Mouse (Mus musculus): ENCODE results near the gene 2610001J05Rik. TPM values are rescaled to one million over a fixed set of nuclear protein-coding genes. Genes with fewer than 3 reads are reported as not detected.

Gene 2610001J05Rik
- 10 to 100 TPM; 14.2 to 95.5 (median 37.2) TPM for total RNA-seq (2018; cell fraction: chromatin; rRNA removed)
- total RNA-seq (2018; cell fraction: cytosol; rRNA removed), result 10 to 100 TPM; 71.8 to 99.5 (median 83.0) TPM
- 100 to 1,000 TPM in 11 of 26 experiments, 10 to 100 TPM in 15; 53.5 to 180 (median 96.1) TPM for total RNA-seq (2018; cell fraction: nucleus; rRNA removed)
- polyA plus RNA-seq (2018), result 63.4 to 125 TPM (median 90.9 TPM) in 3 replicates

GRCm38 (mm10) chr6:13870919-13871624 lies at the start of gene 2610001J05Rik:
Gene 2610001J05Rik, minus strand, starts transcription at chr6:13871518.
- Histone ChIP-seq H3K79me2 (ENCODE audit: inconsistent target) (peaks cover 25% of the 10 kb centered on the region), H3K27ac (peak within 1 kb of the TSS; percentile 99)

GRCm38 (mm10) chr6:13909762-13910537 lies 38.6 kb upstream of the 2610001J05Rik start:
- no peak overlapping the region for H3K27ac ChIP-seq
- 93% methylated on average over 10 of the region's 10 CpGs for WGBS (ENCODE audit: missing documents)
- H3K79me2 ChIP-seq (ENCODE audit: inconsistent target), result no peaks in the 10 kb centered on the region
- H3K36me3 ChIP-seq (ENCODE audit: inconsistent target), result no peaks in the 10 kb centered on the region
- no peak overlapping the region for H3K4me3 ChIP-seq (ENCODE audit: inconsistent target)

More at GRCm38 (mm10) chr6:13870919-13871624, at the start of gene 2610001J05Rik:
- peak within 1 kb of the TSS; percentile 75 for H3K4me3 ChIP-seq (ENCODE audit: inconsistent target)
- peaks cover 9% of the 10 kb centered on the region for H3K36me3 ChIP-seq (ENCODE audit: inconsistent target)
- WGBS (ENCODE audit: missing documents), result under 1% methylated on average over 19 of the region's 19 CpGs

GRCm38 (mm10) chr6:13902941-13903627 lies 31.8 kb upstream of the 2610001J05Rik start:
- Histone ChIP-seq H3K27ac (no peak overlapping the region), H3K4me3 (ENCODE audit: inconsistent target) (no peak overlapping the region), H3K36me3 (ENCODE audit: inconsistent target) (no peaks in the 10 kb centered on the region), H3K79me2 (ENCODE audit: inconsistent target) (no peaks in the 10 kb centered on the region)
- 91% methylated on average over 5 of the region's 5 CpGs for WGBS (ENCODE audit: missing documents)

DNA sequence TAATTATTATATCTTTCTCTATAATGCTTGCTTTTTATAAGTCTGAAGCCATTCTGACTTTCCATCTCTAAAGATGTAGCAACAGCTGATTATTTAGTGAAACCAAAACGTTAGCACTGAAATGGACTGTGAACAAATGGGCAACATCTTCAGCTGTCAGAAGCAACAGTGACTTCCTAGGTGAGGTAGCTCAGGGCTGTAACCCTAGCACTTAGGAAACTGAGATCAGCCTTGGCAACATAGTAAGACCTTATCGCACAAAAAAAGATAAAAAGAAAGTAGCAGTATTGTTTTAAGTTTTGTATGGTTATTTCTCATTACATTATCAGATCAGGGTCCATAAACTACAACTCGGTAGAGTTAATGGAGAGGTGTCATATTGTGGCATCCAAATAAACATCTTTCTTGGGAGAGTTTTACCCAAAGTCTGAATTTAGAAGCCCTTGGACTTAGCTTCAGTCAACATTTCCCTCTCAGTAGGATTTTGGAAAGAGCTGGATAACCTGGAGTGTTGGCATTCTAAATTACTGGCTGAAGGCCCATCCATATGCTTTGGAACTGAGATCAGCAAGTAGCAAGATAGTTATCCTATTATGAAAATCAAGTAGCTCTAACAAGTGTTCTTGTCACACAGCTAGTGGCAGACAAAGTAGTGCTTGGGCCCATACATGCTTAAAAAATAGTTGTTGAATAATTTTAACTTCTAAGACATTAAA lies 13.7 kb upstream of the 2610001J05Rik start:
- 94% methylated on average over 3 of the region's 3 CpGs for WGBS (ENCODE audit: missing documents)
- no peaks in the 10 kb centered on the region for H3K79me2 ChIP-seq (ENCODE audit: inconsistent target)
- H3K27ac ChIP-seq, result no peak overlapping the region
- H3K4me3 ChIP-seq (ENCODE audit: inconsistent target), result no peak overlapping the region
- H3K36me3 ChIP-seq (ENCODE audit: inconsistent target), result no peaks in the 10 kb centered on the region

DNA sequence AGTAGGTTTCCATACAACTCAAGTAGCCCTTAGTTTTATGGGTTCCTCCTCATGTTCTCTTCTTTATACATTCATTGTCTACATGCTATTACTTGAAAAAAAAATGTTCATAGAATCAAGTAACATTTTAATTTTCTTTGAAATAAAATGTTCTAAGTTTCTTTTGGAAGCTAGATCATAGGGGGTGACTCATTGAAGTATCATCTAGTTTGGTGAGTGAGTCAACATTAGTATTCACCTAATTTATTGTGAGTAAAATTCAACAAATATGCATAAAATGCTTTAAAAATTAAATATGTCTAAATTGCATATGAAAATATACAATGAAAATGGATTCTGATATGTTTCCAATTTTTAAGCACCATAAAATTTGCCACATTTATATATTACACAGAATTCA lies 11.6 kb upstream of the 2610001J05Rik start:
- Histone ChIP-seq H3K36me3 (ENCODE audit: inconsistent target) (no peaks in the 10 kb centered on the region), H3K79me2 (ENCODE audit: inconsistent target) (no peaks in the 10 kb centered on the region), H3K27ac (no peak overlapping the region), H3K4me3 (ENCODE audit: inconsistent target) (no peak overlapping the region)

- Histone ChIP-seq H3K4me3 (ENCODE audit: inconsistent target) (no peak overlapping the region), H3K27ac (peak overlapping the region; percentile 99), H3K36me3 (ENCODE audit: inconsistent target) (no peaks in the 10 kb centered on the region), H3K79me2 (ENCODE audit: inconsistent target) (peaks cover 22% of the 10 kb centered on the region)
- 5% methylated on average over 2 of the region's 2 CpGs for WGBS (ENCODE audit: missing documents)
Observed at GRCm38 (mm10) chr6:13873959-13874358, 2.6 kb upstream of the 2610001J05Rik start.

DNA sequence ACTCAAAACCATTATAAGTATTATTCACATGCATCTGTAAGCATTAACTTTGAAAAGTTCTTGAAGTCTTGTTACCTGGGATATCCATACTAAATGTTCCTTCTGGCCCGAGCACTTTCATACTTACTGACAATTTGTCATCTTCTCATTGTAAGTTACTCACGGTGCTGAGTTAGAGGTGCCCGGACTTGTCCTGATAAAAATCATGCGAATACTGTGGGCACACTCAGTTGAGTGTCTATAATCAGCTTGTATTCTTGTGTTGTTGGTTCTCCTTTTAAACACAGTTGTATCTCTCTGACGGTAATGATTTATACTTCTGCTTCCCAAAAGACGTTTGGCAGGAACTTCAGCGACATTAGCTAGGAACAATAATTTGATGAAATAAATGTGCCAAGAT lies 758 bp upstream of the 2610001J05Rik start:
- peaks cover 9% of the 10 kb centered on the region for H3K36me3 ChIP-seq (ENCODE audit: inconsistent target)
- 27% methylated on average over 7 of the region's 7 CpGs for WGBS (ENCODE audit: missing documents)
- peak overlapping the region; percentile 75 for H3K4me3 ChIP-seq (ENCODE audit: inconsistent target)
- peaks cover 25% of the 10 kb centered on the region for H3K79me2 ChIP-seq (ENCODE audit: inconsistent target)
- peak overlapping the region; percentile 99 for H3K27ac ChIP-seq

GRCm38 (mm10) chr6:13871625-13871958 lies 274 bp upstream of the 2610001J05Rik start:
- Histone ChIP-seq H3K27ac (peak overlapping the region; percentile 99), H3K36me3 (ENCODE audit: inconsistent target) (peaks cover 9% of the 10 kb centered on the region), H3K79me2 (ENCODE audit: inconsistent target) (peaks cover 25% of the 10 kb centered on the region), H3K4me3 (ENCODE audit: inconsistent target) (peak overlapping the region; percentile 75)
- 3% methylated on average over 7 of the region's 7 CpGs for WGBS (ENCODE audit: missing documents)

DNA sequence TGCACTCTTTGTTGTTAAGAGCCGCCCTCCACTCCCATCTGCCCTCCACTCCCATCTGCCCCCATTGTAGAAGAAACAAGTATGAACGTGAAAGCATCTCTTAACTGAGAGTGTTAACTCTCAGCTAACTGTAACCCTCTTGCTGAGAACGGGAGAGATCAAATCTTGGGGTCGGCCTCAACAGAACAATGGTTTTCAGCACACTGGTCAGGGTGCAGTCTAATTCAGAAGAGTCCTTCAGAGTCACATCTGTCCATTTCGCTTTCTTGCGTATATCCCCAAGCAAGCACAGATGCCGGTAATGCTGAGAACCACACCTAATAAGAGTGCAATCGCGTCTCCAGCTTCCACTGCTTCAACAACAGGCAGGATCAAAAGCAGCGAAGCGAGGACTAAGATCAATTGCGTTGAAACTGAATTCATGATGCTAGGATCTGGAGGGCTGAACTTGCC lies 1.0 kb downstream of the 2610001J05Rik start:
- peaks cover 25% of the 10 kb centered on the region for H3K79me2 ChIP-seq (ENCODE audit: inconsistent target)
- H3K36me3 ChIP-seq (ENCODE audit: inconsistent target), result peaks cover 9% of the 10 kb centered on the region
- peak overlapping the region; percentile 75 for H3K4me3 ChIP-seq (ENCODE audit: inconsistent target)
- 53% methylated on average over 12 of the region's 12 CpGs for WGBS (ENCODE audit: missing documents)
- H3K27ac ChIP-seq, result peak overlapping the region; percentile 99

DNA sequence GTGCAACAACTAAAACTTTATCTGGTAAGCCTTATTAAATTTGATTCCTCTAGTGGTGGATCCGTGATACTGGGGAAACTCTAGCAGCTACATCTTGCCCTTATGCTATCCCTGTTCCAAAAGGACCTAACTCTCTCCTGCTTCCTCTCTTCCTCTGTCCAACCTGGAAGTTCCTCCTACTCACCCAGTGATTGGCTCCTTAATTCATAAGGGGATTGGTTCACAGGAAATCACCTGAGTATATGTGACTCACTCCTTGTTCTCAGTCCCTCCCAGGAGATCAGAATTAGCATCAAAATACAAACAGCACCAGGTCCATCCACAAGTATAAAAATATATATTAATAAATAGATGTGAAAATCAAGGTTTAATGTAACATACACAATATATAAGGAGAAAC lies 10.7 kb downstream of the 2610001J05Rik start:
- no peak overlapping the region for H3K27ac ChIP-seq
- 88% methylated on average over 1 of the region's 1 CpGs for WGBS (ENCODE audit: missing documents)
- no peaks in the 10 kb centered on the region for H3K36me3 ChIP-seq (ENCODE audit: inconsistent target)
- H3K4me3 ChIP-seq (ENCODE audit: inconsistent target), result no peak overlapping the region
- no peaks in the 10 kb centered on the region for H3K79me2 ChIP-seq (ENCODE audit: inconsistent target)

DNA sequence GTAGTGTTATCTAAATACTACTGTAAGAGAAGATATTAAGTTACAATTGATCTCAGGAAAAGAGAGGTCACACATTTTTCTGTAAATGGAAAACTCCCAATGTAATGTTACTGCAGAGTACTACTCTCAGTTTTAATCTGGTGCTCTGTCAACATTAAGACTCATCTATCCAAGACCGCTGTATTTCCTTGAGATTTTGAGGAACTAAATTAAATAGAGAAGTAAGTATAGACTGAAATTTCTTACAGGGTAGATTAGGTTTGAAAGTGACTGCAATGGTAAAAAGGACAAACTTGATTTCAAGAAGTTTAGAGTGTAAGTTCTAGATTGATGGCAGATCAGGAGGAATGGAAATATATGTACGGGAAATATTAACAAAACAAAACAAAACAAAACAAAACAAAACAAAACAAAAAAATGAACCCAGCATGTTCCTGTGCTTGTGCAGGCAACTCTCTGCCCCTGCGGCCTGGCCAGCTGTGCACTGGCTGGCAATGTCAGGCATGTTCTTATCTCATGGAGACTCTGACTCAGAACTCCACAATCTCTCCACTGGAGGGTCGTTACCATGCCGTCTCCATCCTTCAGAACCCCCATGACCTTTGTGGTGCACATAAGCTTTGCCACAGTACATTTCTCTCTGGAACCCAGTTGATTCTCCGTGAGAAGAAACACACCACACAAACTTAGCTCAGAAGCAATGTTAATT lies 11.3 kb downstream of the 2610001J05Rik start:
- H3K27ac ChIP-seq, result no peak overlapping the region
- no peaks in the 10 kb centered on the region for H3K79me2 ChIP-seq (ENCODE audit: inconsistent target)
- no peaks in the 10 kb centered on the region for H3K36me3 ChIP-seq (ENCODE audit: inconsistent target)
- WGBS (ENCODE audit: missing documents), result 65% methylated on average over 6 of the region's 6 CpGs
- no peak overlapping the region for H3K4me3 ChIP-seq (ENCODE audit: inconsistent target)

GRCm38 (mm10) chr6:13854230-13854629 lies 17.1 kb downstream of the 2610001J05Rik start:
- Histone ChIP-seq H3K27ac (no peak overlapping the region), H3K79me2 (ENCODE audit: inconsistent target) (no peaks in the 10 kb centered on the region), H3K4me3 (ENCODE audit: inconsistent target) (no peak overlapping the region), H3K36me3 (ENCODE audit: inconsistent target) (no peaks in the 10 kb centered on the region)
- WGBS (ENCODE audit: missing documents), result 55% methylated on average over 6 of the region's 11 CpGs

- H3K79me2 ChIP-seq (ENCODE audit: inconsistent target), result no peaks in the 10 kb centered on the region
- WGBS (ENCODE audit: missing documents), result 43% methylated on average over 4 of the region's 4 CpGs
- H3K27ac ChIP-seq, result no peak overlapping the region
- H3K36me3 ChIP-seq (ENCODE audit: inconsistent target), result no peaks in the 10 kb centered on the region
- no peak overlapping the region for H3K4me3 ChIP-seq (ENCODE audit: inconsistent target)
Observed at GRCm38 (mm10) chr6:13853244-13853643, 18.1 kb downstream of the 2610001J05Rik start.
